Mouse (Mus musculus) large intestine, adult 2 months (tissue): ENCODE data around the gene Vsig8. TPM values are rescaled to one million over a fixed set of nuclear protein-coding genes. Genes with fewer than 3 reads are reported as not detected.

ENCODE experiments used
- DNase-seq: peaks from one replicate; pipeline ENCODE4 v3.0.0-alpha.2; 2012; ENCODE audit warnings: low read depth, low spot score
- WGBS: fragments of 180-500 bp; shearing (Covaris S2); methylation state at CpG from one replicate; pipeline ENCODE4 v1.1.7; 2018; 5-methylcytosine and 5-hydroxymethylcytosine counted together
- polyA plus RNA-seq: library from polyadenylated mRNA; depleted of rRNA; stranded (reverse); fragments of >200 nt; gene quantifications from 2 replicates; pipeline ENCODE4 v1.2.3, GENCODE M21; 2012; rRNA removed

The Vsig8 gene
- polyA plus RNA-seq, result 0.16 and 0.42 TPM in 2 replicates

GRCm38 (mm10) chr1:172555638-172556037 lies at the start of gene Vsig8:
Vsig8 (plus strand) TSS chr1:172555938.
- DNase-seq, result no peak
- 76% methylated on average over 11 of the region's 11 CpGs for WGBS

GRCm38 (mm10) chr1:172507001-172507400 lies 48.7 kb upstream of the Vsig8 start:
- DNase-seq, result no peak
- WGBS, result 55% methylated on average over 5 of the region's 5 CpGs

- 94% methylated on average over 3 of the region's 3 CpGs for WGBS
- no peak for DNase-seq
Measured at GRCm38 (mm10) chr1:172507701-172508100, 48.0 kb upstream of the Vsig8 start.

- DNase-seq, result no peak
- 63% methylated on average over 2 of the region's 2 CpGs for WGBS
Measured at GRCm38 (mm10) chr1:172508172-172508571, 47.6 kb upstream of the Vsig8 start.

- 61% methylated on average over 5 of the region's 5 CpGs for WGBS
- DNase-seq, result no peak
Measured at GRCm38 (mm10) chr1:172509235-172509634, 46.5 kb upstream of the Vsig8 start.

- 17% methylated on average over 8 of the region's 8 CpGs for WGBS
- DNase-seq, result no peak
Measured at GRCm38 (mm10) chr1:172509983-172510382, 45.8 kb upstream of the Vsig8 start.

- no peak for DNase-seq
- 22% methylated on average over 13 of the region's 13 CpGs for WGBS
Measured at GRCm38 (mm10) chr1:172510421-172510972, 45.2 kb upstream of the Vsig8 start.

GRCm38 (mm10) chr1:172512962-172513361 lies 42.8 kb upstream of the Vsig8 start:
- WGBS, result 57% methylated on average over 13 of the region's 13 CpGs
- no peak for DNase-seq

- no peak for DNase-seq
- WGBS, result 49% methylated on average over 17 of the region's 17 CpGs
Measured at GRCm38 (mm10) chr1:172513525-172514212, 42.1 kb upstream of the Vsig8 start.

- WGBS, result 59% methylated on average over 4 of the region's 4 CpGs
- DNase-seq, result no peak
Measured at GRCm38 (mm10) chr1:172514213-172514529, 41.6 kb upstream of the Vsig8 start.

GRCm38 (mm10) chr1:172514551-172515268 lies 41.0 kb upstream of the Vsig8 start:
- WGBS, result 71% methylated on average over 7 of the region's 7 CpGs

GRCm38 (mm10) chr1:172515396-172515795 lies 40.3 kb upstream of the Vsig8 start:
- DNase-seq, result no peak
- 37% methylated on average over 1 of the region's 1 CpGs for WGBS

More at GRCm38 (mm10) chr1:172514551-172515268, 41.0 kb upstream of the Vsig8 start:
- DNase-seq, result no peak

GRCm38 (mm10) chr1:172518013-172518412 lies 37.7 kb upstream of the Vsig8 start:
- 80% methylated on average over 4 of the region's 4 CpGs for WGBS
- DNase-seq, result no peak

- DNase-seq, result no peak
Measured at GRCm38 (mm10) chr1:172519644-172520043, 36.1 kb upstream of the Vsig8 start.

GRCm38 (mm10) chr1:172520576-172521440 lies 34.9 kb upstream of the Vsig8 start, which contains the start of gene Cfap45:
Cfap45 (plus strand) TSS chr1:172520801.
- WGBS, result 6% methylated on average over 28 of the region's 28 CpGs
- no peak for DNase-seq

More at GRCm38 (mm10) chr1:172519644-172520043, 36.1 kb upstream of the Vsig8 start:
- 65% methylated on average over 6 of the region's 6 CpGs for WGBS

GRCm38 (mm10) chr1:172522524-172522923 lies 33.2 kb upstream of the Vsig8 start:
- no peak for DNase-seq
- 26% methylated on average over 7 of the region's 7 CpGs for WGBS

- WGBS, result 61% methylated on average over 12 of the region's 12 CpGs
- no peak for DNase-seq
Measured at GRCm38 (mm10) chr1:172523699-172524101, 32.0 kb upstream of the Vsig8 start.

GRCm38 (mm10) chr1:172525027-172525764 lies 30.5 kb upstream of the Vsig8 start:
- 22% methylated on average over 15 of the region's 15 CpGs for WGBS
- DNase-seq, result no peak

- DNase-seq, result no peak
- WGBS, result 74% methylated on average over 7 of the region's 7 CpGs
Measured at GRCm38 (mm10) chr1:172525971-172526370, 29.8 kb upstream of the Vsig8 start.
